Mouse (Mus musculus) right cerebral cortex, postnatal 14 days (tissue): ENCODE measurements around the gene Lrrc59.

Experiments
- DNase-seq: peaks from one replicate; pipeline ENCODE4 v3.0.0; 2022

The Lrrc59 gene

DNA sequence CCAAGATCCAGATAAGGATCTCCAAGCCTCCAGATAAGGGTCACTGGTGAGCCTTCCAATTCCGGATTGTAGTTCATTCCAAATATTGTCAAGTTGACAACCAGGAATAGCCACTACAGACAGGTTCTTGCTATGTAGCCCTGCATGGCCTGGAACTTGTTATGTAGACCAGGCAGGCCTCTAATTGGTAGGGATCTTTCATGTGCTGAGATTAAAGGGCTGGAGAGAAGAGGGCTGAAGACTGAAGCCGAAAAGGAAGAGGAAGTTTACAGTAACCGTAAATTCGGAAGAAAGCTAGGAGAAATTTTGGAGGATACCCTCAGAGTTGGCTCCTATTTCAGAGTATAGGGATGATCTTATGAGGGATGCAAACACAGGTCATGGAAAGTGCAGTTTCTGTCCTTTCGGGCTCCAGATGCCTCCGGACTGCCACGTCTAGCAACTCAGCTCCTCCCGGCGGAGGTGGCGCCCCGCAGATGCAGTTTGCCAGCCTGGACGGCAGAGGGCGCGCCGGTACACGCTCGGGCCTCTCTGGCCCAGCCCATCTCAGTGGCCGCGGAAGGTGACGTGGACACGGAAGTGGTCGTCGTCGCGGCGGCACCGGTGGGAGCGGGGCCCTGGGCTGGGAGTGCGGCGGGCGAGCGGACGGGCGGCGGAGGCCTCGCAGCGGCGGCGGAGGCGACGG, at the start of gene Lrrc59:
Lrrc59 (plus strand) TSS at position 569 of the 685 bp plus-strand sequence.
- DNase-seq, result peak; percentile 95

DNA sequence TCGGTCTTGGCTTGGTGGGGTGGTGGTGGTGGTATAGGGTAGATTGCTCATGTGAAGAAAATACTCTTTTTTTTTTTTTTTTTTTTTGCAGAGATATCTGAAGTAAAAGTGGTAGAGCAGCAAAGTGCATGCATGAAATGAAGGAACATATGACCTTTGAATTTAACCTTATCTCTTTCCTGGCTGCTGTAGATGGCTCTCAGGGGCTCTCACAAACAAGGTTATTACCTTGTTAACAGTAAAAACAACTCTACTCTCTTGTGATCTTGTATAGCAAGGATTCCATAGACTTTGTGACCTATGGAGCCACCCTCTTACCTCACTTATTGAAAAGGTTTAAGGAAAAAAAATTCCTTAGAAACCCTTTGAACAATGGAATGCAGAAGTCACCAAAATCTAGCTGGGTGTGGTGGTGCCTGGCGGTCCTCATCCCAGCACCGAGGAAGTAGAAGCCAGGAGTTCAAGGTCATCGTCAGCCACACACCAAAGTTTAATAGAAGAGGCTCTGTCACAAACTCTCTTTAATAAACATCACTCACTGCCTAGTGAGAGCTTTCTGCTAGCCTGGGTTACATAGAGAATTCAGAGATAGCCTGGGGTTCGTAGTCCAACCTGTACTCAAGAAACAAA, 49.3 kb upstream of the Lrrc59 start:
- no peak for DNase-seq

DNA sequence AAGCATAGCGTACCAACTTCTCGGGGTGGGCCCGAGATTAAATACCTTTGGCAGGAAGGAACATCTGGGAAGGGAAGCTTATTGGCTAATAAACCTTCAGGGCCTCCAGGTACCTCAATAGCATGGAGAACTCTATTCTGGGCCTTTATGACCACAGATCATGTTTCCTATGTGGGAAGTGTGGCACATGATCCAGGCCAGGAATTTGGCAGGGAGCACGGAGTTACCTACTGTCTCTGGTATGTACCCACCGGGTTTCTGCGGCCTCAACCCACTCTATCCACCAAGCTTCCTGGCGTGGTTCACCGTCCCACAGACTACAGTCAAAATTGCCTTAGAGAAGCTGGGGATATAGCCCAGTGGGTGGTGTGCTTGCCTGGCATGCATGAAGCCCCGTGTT, 44.5 kb upstream of the Lrrc59 start:
- no peak for DNase-seq

DNA sequence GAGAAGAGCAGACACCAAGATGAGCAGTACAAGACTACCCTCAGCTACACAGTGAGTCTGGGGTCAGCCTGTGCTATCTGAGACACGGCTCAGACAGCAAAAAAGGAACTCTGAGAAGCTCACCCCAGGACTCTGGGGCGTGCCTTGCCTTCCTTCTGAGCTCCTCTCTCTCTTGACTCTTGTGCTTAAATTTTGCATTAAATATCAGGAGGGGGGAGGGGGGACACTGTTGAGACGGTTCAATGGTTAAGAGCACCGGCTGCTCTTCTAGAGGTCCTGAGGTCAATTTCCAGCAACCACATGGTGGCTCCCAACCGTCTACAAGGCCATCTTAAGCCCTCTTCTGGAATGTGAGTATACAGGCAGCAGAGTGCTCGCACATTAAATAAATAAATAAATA, 42.1 kb upstream of the Lrrc59 start:
- DNase-seq, result no peak

DNA sequence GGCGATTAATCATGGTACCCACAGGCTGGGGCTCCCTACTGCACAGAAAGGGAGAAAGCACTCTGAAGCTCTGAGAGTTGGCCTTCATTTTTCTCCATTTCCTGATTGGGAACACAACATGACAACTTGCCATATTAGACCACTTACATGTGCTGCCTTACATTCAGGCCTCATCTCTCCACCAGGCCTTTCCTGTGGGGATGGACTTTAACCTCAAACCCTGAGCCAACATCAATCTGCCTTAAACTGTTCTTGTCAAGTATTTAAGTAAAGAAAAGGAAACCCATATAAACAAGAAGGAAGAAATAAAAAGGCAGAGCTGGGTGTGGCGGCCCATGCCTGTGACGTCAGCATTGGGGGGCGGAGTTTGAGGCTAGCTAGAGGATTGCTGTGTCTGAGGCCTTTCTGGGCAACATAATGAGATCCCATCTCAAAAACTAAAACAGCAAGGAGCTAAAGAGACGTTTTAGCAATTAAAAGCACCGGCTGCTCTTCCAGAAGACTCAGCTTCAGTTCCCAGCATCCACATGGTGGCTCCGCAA, 33.2 kb upstream of the Lrrc59 start:
- no peak for DNase-seq

DNA sequence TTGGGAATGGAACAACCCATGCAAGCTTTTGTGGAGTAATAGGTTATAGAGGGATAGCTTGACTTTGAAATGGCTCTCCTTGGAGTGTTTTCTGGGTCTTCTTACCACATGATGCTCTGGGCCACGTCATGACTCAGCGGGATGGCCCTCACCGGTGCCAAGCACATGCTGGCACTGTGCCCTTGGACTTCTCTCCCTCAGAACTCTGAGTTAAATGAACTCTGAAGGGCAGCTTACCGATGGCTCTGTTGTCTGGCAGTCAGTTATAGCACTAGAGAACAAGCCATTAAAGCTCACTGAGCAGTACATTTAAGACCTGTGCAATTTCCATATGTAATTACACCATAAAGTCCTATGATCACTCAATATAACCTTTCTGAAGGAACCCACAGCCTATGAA, 32.2 kb upstream of the Lrrc59 start:
- DNase-seq, result peak; percentile 17

DNA sequence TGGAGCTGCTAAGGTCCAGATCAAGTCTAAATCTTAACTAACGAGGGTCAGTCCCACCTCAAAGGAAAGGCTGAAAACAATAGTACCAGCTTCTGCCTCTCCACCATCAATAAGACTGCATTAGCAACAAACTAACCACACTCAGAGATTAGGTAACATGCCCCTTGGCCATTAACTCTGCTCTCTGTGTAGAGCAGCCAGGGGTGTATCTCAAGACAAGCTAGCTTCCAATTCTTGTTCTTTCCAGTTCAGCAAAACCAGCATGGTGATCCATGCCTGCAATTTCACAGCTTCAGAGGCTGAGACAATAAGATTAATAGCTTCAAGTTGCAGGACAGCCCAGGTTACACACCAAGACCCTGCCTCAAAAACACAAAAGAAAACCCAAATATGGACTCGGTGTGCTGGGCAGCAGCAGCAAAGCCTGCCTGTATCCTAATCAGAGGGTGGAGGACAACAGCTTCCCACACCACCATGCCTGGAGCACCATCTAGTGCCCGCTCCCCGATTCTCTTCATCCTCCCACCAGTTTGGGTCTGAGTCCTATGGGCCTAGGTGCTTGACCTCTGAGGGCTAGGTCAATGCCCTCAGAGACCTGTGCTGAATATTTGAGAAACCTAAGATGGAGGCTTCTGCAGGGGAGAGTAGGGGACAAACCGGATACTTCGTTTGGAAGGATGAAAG, 31.0 kb upstream of the Lrrc59 start:
- no peak for DNase-seq

DNA sequence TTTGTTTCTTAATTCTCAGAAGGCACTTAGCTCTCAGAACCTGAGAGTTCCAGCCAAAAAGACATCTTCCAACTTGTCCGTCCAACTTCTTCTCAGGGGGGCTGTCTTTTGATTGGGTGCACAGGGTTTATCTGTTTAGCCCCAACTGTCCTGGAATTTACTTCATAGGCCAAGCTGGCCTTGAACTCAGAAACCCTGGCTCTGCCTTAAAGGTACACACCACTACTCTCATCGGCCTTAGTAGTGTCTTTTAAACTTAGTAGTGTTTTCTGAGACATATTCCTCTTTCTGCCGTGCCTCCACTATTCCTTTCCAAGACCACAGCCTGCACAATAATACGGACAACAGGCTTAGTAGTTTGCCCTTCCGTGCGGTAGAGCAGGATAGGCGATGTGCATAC, 29.1 kb upstream of the Lrrc59 start:
- no peak for DNase-seq

DNA sequence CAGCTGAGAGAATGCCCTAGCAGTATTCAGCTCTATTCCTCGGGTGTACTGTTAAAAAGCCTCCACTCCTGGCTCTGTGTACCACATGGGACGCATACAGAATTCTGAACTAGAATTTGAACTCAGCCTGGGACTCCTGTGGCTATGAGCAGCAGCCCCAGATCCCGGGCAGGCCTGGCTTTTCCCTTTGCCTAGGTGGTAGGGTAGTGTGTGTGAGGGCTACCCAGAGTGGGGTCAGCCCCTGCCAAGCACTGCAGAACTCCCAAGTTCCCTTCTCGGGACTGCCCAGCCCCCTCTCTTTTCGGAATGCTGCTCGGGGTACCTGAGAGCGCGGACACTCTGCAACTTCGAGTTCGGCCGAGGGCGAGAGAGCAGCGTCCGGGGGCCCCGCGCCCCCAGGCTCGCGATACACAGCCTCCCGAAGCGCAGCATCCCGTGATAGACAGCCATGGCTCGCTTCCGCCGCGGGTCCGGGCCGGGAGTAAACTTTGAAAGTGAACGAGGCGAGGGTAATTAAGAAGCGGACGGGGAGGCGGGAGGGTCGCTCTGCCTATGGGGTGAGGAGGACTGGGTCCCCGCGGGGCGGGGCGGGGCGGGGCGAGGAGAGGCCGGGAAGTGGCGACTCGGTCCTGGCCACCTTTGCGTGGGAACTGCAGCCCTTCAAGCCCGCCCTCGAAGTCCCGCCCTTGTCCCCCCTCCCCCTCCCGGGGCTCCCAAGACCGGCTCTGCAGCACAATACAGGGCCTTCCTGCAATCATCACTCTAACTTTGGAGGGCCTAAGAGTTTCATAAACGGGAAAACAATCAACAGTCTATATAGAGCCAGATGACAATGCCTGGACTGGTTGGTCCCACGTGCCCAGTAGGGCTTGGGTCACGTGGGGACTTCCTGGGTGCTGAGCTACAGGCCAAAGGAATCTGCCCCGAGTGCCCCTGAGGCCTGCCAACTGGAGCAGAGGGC, 28.0 kb upstream of the Lrrc59 start, which contains the start of gene Acsf2:
Acsf2 (minus strand) TSS at position 551 of the 961 bp plus-strand sequence.
- DNase-seq, result peak; percentile 48

DNA sequence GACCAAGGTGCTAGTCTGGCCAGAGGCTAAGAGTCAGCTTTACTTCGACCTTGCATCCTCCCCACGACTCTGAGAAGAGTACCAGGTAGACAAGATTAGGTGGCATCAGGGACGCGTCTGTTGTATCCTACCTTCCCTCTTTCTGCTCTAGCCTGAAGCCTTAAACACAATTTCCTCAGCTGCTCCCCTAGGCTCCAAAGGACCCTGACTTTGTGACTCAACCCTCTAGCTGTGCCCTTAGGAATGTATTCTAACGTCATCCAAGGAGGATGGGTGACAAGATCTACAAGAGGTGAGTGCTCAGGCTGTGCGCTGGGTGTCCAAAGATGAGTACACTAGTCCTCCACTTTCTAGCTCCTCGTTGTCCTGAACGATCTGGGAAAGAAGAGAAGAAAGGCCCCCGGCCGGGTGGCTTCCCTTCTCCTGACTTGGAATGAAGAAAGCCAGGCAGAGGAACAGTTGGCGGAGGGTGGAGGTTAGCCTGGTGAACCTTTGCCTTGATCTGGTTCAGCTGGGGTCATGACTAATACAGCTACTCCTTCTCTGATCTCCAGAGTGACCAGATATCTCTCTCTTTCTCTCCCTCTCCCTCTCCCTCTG, 27.1 kb upstream of the Lrrc59 start:
- DNase-seq, result no peak

DNA sequence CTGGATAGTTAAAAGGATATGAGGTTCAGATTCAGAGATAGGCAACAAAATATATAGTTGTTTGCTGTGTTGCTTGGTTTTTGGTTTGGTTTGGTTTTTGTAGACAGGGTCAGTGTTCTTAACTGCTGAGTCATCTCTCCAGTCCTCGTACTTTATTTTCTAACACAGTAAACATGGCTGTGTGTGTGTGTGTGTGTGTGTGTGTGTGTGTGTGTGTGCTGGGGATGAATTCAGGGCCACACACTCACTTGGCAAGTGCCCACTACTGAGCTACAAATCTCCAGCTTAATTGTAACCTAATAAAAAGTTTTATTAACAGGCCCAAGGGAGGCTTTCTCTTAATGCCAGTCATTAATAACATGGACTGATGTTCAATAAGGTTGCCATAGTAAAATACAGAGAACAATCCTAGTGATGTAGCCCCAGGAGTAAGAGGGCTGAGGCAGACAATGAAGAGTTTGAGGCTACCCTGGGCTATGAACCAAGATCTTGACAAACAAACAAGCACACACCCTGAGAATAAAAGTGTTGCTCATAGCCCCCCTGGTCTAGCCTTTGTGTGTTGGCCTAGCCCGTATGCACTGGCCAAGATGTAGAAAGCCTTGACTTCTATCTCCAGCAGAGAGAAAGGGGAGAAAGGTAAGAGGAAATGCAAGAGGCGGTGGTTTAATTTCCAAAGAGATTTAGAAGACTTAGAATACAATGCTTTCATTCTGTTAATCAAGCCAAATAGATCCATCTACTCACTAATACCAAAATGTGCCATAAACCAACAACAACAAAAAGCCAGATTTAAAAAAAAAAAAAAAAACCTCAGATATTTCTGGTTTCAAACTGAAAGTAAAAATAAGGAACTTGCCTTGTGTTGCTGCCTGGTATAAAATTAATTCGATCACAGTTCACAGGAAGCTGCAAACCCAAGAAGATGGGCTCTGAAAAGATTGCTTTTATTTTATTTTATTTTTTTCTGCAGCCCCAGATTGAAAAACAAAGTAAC, 18.5 kb upstream of the Lrrc59 start:
- no peak for DNase-seq

DNA sequence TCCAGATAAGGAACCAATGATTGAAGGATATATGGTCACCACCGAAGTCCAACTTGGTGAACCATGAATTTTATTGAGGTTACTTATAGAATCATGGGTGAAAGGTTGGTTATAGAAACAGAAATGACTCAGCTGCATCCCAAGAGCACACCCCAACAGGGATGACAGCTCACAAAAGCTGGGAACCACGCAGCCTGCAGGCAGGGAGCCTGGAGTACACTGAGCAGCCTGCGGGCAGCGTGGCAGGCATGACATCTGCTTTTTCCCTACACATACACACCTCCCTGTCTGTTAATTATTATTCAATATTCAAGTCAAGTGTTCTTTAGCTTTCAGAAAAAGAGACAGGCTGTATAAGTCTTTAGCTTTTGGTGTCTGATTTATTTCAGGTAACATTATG, 15.0 kb upstream of the Lrrc59 start:
- DNase-seq, result no peak

DNA sequence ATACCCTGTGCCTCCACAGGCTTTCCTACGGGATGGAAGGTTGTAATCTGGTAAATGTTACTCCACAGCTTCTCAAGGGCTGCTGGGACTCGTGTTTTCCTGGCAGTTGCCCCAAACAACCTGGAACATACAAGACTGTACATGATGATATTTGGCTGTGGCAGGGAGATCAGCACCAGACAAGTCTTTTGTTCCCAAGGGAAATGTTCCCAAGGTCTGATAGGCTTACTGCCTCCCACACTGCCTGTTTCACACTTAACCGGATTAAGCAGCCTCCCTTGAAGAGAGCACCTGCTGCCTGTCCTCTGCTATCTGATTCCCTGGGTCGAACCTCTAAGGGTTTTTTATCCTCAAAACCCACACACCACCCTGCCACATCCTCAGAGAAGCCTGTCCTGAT, 14.1 kb upstream of the Lrrc59 start:
- no peak for DNase-seq

DNA sequence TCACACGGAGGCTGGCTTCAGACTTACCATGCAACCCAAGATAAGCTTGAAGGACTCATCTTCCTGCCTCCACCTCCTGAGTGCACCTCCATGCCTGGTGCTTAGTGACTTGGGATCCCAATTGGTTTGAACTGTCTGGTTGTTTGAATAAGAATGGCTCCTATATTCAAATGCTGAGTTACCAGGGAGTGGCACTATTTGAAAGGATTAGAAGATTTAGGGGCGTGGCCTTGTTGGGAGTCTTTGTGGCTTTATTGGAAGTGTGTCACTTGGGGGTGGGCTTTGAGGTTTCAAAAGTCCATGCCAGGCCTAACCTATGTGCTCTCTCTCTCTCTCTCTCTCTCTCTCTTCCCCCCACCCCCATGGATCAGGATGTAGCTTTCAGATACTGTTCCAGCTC, 11.9 kb upstream of the Lrrc59 start:
- no peak for DNase-seq

DNA sequence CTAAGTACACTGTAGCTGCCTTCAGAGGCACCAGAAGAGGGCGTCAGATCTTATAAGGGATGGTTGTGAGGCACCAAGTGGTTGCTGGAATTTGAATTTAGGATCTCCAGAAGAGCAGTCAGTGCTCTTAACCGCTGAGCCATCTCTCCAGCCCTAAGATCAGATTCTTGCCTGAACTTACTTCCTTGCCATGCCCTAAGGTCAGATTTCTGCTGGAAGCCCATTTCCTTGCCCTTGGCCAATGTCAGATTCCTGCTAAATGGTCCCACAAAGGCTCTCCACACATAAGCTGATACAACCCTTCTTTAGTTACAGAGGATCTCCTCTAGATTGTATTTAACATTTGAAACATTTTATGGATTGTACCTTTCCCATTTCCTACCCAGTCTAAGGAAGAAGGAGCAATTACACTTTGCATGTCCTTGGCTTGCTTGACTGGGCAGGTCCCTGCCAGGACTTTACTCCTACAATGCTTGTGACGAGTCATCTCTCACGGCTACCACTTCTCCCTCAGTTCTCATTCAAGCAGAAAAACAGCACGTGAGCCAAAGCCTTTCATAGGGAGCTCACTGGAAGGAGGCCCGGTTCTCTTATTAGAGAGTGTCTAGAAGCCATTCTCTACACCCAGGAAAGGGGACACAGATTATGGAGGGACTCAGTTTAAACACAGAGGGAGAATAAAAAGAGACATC, 8.7 kb upstream of the Lrrc59 start:
- no peak for DNase-seq

DNA sequence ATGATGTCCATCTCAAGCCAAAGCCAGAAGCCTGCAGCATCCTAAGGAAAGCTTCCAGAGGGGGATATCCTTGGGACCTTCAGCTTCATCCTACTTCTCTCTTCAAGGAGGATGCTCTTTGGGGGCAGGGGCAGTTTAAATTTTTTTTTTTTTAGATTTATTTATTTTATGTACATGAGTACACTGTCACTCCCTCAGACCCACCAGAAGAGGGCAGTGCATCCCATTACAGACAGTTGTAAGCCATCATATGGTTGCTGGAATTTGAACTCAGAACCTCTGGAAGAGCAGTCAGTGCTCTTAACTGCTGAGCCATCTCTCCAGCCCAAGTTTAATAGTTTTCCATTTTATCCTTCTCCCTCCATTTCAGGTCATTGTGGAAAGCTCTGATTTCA, 8.1 kb upstream of the Lrrc59 start:
- DNase-seq, result no peak

DNA sequence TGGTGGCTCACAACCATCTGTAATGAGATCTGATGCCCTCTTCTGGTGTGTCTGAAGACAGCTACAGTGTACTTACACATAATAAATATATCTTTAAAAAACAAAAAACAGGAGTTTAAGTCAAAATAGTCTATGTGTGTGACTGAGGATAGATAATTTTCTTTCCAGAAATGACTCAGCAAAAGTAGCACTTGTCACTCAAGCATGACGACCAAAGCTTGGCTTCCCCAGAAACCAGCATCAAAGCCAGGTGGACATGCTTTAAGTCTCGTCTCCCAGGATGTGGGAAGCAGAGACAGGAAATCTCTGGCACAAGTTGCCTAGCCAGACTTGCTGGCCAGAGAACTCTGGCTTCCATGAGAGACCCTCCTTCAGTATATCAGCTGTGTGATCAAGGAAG, 7.4 kb upstream of the Lrrc59 start:
- DNase-seq, result no peak

DNA sequence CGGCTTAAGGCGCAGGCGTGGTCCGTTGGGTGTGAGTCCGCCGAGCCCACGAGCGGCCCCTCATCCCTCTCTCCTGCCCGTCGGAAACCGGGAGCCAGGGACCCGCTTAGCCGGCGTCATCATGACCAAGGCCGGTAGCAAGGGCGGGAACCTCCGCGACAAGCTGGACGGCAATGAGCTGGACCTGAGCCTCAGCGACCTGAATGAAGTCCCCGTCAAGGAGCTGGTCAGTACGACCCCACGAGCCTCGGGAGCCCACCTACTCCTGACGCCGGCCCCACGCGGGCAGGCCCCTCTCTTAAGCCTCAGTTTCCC, 274 bp downstream of the Lrrc59 start:
- no peak for DNase-seq

DNA sequence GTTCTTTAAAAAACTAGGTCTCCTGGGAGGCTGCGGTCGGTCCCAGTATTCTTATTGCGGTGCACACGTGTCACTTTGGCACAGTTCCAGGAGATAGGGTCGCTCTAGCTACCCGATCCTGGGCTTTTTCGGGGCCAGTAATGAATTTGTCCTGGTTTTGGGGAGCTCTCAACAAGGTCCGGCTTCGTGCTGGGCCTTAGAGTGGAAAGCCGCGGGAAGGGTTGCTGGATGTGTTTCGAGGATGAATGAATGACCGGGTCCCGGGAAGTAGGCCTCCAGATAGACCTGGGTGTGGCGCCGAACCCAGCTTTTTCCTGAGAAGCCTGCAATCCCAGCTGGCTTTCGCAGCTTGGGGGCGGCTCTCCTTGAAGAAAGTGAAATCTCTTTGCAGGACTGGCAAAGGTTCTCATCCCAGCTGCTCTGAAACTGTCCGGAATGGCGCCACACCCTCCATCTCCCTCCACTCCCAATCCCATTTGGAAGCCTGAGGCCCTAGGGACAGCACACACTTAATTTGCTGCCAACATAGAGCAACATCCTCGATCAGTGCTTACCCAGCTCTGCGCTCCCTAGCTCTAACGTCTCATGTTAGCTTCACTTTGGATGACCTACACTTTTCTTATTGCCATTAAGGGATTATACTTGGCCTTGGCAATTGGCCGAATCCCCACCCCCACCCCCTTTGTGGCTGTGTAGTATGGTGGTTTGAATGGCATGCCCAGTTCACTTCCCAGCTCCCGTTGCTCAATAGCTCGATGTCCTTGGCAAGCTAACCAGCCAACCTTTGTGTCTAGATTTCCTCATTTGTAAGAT, 838 bp downstream of the Lrrc59 start:
- peak; percentile 22 for DNase-seq

DNA sequence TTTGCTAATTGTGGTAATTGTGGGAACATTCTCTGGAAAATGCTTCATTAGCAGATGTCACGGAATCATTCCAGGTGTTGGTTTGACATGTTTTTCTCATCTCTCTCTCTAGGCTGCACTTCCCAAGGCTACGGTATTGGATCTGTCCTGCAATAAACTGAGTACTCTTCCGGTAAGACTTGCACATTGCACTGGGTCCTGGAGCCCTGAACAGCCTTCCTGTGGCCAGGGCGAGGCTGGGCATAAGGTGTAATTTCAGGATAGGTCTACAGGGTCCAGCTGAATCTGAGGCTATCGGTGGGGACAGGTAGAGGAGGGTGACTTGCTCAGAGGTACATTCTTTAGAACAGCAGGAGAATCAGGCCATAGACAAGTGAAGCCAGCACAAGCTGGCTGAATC, 2.4 kb downstream of the Lrrc59 start:
- DNase-seq, result no peak
